Mouse (Mus musculus) limb, embryonic 13.5 days (tissue): ENCODE data around the gene Ptpn23. TPM values are rescaled to one million over a fixed set of nuclear protein-coding genes. Genes with fewer than 3 reads are reported as not detected.
"Not testable (repeated sequence)": the region's sequence is repeated elsewhere in the genome, so short reads cannot be mapped to it uniquely, and the experiment has no call there.

Experiments used
- ATAC-seq: fragments of 200-750 bp; cut with Nextera tagmentation; 2 replicates; pipeline ENCODE4 v1.8.0; 2017; ENCODE audit warnings: low read depth, moderate number of reproducible peaks, moderate TSS enrichment; ENCODE audit not compliant: low FRiP score
- H3K27ac ChIP-seq: fragments of 300-500 bp; sonication (generic); 2 replicates; pipeline ENCODE4 v1.5.1; 2015; ENCODE audit warnings: inconsistent platforms, mild to moderate bottlenecking, moderate library complexity
- H3K27me3 ChIP-seq: fragments of 300-500 bp; sonication (generic); 2 replicates; pipeline ENCODE4 v1.6.1; 2015; ENCODE audit warnings: mild to moderate bottlenecking, inconsistent platforms
- H3K36me3 ChIP-seq: fragments of 300-500 bp; sonication (generic); 2 replicates; pipeline ENCODE4 v1.6.1; 2015; ENCODE audit warnings: inconsistent platforms, mild to moderate bottlenecking, moderate library complexity
- H3K4me1 ChIP-seq: fragments of 300-500 bp; sonication (generic); 2 replicates; pipeline ENCODE4 v1.6.1; 2015; ENCODE audit warnings: inconsistent platforms
- H3K4me2 ChIP-seq: fragments of 300-500 bp; sonication (generic); replicated peaks from 2 replicates; pipeline ENCODE4 v1.6.1; 2015; ENCODE audit warnings: inconsistent platforms, mild to moderate bottlenecking, moderate library complexity
- H3K4me3 ChIP-seq: fragments of 300-500 bp; sonication (generic); 2 replicates; pipeline ENCODE4 v1.5.1; 2015; ENCODE audit warnings: moderate library complexity, mild to moderate bottlenecking, inconsistent platforms
- H3K9ac ChIP-seq: fragments of 300-500 bp; sonication (generic); 2 replicates; pipeline ENCODE4 v1.6.1; 2015; ENCODE audit warnings: mild to moderate bottlenecking, inconsistent platforms
- H3K9me3 ChIP-seq: fragments of 300-500 bp; sonication (generic); 2 replicates; pipeline ENCODE4 v1.6.1; 2016; ENCODE audit warnings: inconsistent platforms
- WGBS: fragments of 180-500 bp; shearing (Covaris S2); methylation state at CpG from one replicate; pipeline ENCODE4 v1.1.7; 2015; 5-methylcytosine and 5-hydroxymethylcytosine counted together
- polyA plus RNA-seq: library from polyadenylated mRNA; unstranded; fragments of >200 nt; fragmentation: Nextera tagmentation; extraction: Ambion mirVana; gene quantifications from 2 replicates; pipeline ENCODE4 v1.2.1, GENCODE M21; 2015

Gene Ptpn23
- polyA plus RNA-seq, 1 experiment from 2014 or later: 17.7 TPM

DNA sequence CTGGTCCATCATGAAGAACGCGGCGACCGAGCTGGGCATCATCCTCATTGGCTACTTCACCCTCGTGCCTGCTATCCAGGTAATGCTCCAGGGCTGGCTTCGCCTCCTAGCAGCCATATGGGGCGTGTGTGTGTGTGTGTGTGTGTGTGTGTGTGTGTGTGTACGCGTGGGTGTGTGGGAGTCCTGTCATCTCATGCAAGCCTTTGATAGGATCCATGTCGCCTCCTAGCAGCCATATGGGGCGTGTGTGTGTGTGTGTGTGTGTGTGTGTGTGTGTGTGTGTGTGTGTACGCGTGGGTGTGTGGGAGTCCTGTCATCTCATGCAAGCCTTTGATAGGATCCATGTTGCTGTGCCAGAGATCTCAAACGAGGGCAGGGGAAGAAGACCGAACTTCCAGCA, 30.4 kb downstream of the Ptpn23 start:
- not testable (repeated sequence) for H3K9me3 ChIP-seq, ATAC-seq, H3K4me1 ChIP-seq, H3K9ac ChIP-seq, H3K27me3 ChIP-seq, H3K4me3 ChIP-seq, H3K27ac ChIP-seq, H3K4me2 ChIP-seq
- WGBS: 86% methylated on average over 12 of the region's 15 CpGs
- peaks cover 91% of the 10 kb centered on the region for H3K36me3 ChIP-seq

DNA sequence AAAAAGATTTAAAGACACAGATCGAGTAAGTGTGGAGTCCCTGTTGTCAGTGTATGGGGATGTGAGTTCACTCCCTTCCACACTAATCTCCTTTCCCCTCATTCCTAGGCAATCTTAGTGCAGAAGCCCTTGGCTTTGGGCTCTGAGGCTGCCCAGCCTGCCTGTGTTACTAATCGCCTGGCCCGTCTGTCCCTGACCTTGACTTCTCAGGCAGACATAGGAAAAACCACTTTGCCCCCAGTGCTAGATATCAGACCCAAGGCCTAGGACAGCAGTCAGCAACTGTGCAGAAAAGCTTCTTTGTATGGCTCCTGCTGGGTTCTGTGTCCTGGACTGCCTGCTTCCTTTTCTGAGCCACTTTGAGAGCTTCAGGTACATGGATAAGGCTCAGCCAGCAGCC, 32.3 kb downstream of the Ptpn23 start:
- Histone ChIP-seq H3K36me3 (peaks cover 78% of the 10 kb centered on the region), H3K27ac (no peak overlapping the region), H3K4me2 (no peak overlapping the region), H3K9ac (no peak overlapping the region), H3K4me3 (no peak overlapping the region), H3K9me3 (no peaks in the 10 kb centered on the region), H3K4me1 (no peaks in the 10 kb centered on the region), H3K27me3 (no peaks in the 10 kb centered on the region)
- WGBS: 94% methylated on average over 3 of the region's 3 CpGs
- no peak for ATAC-seq

DNA sequence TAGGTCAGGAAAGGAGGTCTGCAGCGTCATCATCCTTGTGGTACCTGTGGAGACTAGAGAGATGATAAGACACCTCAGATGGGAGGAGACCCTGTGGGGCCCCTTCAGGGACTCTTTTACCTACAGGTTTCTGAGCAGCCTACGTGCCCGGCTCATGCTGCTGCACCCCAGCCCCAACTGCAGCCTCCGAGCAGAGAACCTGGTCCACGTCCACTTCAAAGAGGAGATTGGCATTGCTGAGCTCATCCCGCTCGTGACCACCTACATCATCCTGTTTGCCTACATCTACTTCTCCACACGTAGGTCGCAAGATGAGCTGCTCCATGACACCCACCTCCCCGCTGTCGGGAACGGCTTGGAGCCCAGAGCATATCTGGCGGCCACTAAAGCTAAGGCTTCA, 34.1 kb downstream of the Ptpn23 start:
- ATAC-seq: no peak
- H3K4me2 ChIP-seq: no peak overlapping the region
- no peak overlapping the region for H3K4me3 ChIP-seq
- H3K27me3 ChIP-seq: no peaks in the 10 kb centered on the region
- no peak overlapping the region for H3K9ac ChIP-seq
- no peaks in the 10 kb centered on the region for H3K4me1 ChIP-seq
- 90% methylated on average over 13 of the region's 13 CpGs for WGBS
- H3K36me3 ChIP-seq: peaks cover 63% of the 10 kb centered on the region
- no peaks in the 10 kb centered on the region for H3K9me3 ChIP-seq
- no peak overlapping the region for H3K27ac ChIP-seq

DNA sequence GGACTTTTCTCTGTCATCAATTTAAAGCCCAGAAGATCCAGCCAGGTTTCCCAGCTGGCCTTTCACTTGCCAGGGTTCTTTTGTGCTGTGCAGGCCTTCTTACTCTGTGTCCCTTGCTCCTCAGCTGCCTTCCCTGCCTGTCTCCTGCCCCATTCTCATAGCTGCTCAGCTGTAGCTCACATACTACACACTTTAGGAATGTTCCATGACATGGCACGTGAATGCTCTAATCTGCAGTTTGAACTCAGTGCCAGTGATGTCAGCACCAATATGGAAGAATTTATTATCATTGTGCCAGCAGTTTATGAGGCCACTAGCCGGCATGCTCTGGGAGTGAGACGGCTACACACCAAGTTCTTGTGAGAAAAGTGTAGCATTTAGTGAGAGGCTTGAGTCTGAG, 38.2 kb downstream of the Ptpn23 start:
- Histone ChIP-seq H3K27me3 (no peaks in the 10 kb centered on the region), H3K4me2 (no peak overlapping the region), H3K9me3 (no peaks in the 10 kb centered on the region), H3K36me3 (peaks cover 41% of the 10 kb centered on the region), H3K4me3 (no peak overlapping the region), H3K9ac (no peak overlapping the region), H3K27ac (no peak overlapping the region), H3K4me1 (no peaks in the 10 kb centered on the region)
- ATAC-seq: no peak
- WGBS: 71% methylated on average over 3 of the region's 3 CpGs

DNA sequence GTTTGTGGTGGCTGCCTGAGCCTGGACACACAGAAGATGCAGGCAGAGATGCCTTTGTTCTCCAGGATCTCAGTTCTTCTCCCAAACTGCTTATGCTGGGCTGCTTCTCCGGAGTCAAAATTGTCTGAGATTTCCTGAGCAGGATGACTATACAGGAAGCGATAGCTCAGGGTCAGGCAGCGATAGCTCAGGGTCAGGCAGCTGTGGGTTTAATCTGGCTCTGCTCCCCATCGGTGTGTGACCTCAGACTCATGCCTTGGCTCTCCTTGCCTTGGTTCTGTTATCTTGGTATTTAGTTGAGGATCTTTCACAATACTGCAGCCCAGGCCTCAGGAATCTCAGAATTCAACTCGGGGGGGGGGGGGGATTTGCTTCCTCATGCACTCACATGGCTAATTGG, 41.3 kb downstream of the Ptpn23 start:
- 74% methylated on average over 5 of the region's 5 CpGs for WGBS
- no peak overlapping the region for H3K27ac ChIP-seq

DNA sequence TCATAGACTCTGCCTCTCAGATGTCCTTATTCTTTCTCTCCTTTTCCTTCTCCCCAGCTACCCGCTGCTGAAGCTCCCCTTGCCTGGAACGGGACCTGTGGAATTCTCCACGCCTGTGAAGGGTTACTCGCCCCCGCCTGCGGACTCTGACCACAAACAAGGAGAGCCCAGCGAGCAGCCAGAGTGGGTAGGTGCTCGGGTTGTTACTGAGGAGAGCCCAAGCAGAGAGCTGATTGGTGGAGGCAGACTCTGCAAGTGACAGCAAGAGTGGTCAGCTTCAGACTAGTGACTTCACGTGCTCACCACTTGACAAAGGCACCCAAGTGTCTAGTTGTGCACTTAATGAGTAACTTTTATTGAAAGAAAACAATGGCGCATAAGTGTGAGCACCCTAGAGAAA, 45.7 kb downstream of the Ptpn23 start:
- H3K27ac ChIP-seq: no peak overlapping the region
- no peaks in the 10 kb centered on the region for H3K9me3 ChIP-seq
- H3K27me3 ChIP-seq: no peaks in the 10 kb centered on the region
- H3K4me3 ChIP-seq: no peak overlapping the region
- peaks cover 45% of the 10 kb centered on the region for H3K36me3 ChIP-seq
- no peak for ATAC-seq
- no peak overlapping the region for H3K4me2 ChIP-seq
- WGBS: 83% methylated on average over 10 of the region's 10 CpGs
- H3K9ac ChIP-seq: no peak overlapping the region
- no peaks in the 10 kb centered on the region for H3K4me1 ChIP-seq

More for the DNA sequence above, 41.3 kb downstream of the Ptpn23 start:
- no peaks in the 10 kb centered on the region for H3K27me3 ChIP-seq
- H3K9me3 ChIP-seq: no peaks in the 10 kb centered on the region
- H3K4me1 ChIP-seq: no peaks in the 10 kb centered on the region
- no peak overlapping the region for H3K9ac ChIP-seq
- H3K4me3 ChIP-seq: no peak overlapping the region
- no peak for ATAC-seq
- peaks cover 36% of the 10 kb centered on the region for H3K36me3 ChIP-seq
- H3K4me2 ChIP-seq: no peak overlapping the region

DNA sequence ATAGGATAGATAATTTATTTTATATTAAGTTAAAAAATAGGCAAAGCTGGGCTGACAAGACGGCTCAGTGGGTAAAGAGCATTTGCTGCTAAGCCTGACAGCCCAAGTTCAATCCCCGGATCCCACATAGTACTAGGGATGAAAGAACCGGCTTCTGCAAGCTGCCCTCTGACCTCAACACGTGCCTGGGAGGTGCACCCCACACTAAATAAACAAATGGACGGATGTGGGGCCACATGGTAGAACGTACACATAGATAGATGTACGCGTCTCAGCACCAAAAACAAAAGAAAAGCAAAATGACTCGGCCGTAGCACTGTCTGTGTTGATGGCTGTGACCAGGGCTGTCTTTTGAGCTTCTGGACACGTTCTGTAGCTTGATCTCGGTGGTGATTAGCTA, 46.7 kb downstream of the Ptpn23 start:
- H3K27ac ChIP-seq: no peak overlapping the region
- H3K27me3 ChIP-seq: no peaks in the 10 kb centered on the region
- H3K4me3 ChIP-seq: no peak overlapping the region
- H3K9ac ChIP-seq: no peak overlapping the region
- no peak overlapping the region for H3K4me2 ChIP-seq
- H3K4me1 ChIP-seq: no peaks in the 10 kb centered on the region
- H3K36me3 ChIP-seq: peaks cover 41% of the 10 kb centered on the region
- H3K9me3 ChIP-seq: no peaks in the 10 kb centered on the region
- WGBS: 80% methylated on average over 12 of the region's 12 CpGs
- ATAC-seq: no peak

DNA sequence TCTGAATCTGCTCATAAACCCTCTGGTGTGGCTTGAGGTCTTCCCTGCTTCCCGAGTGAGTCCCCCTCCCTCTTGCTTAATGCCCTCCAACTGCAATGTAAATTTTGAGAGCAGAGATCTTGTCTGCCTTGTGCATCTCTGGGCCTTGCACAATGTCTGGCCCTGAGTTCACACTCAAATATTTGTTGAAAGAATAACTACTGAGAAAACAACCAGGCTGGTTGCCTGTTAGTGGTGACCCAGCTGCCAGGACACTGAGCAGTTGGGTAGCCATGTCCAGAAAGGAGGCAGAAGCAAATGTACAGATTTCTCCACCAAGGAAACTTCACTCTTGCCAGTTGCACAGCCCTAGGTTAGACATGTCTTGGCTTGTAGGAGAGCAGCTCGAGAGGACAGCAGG, 49.7 kb downstream of the Ptpn23 start:
- no peak overlapping the region for H3K27ac ChIP-seq
- H3K4me3 ChIP-seq: no peak overlapping the region
- H3K9ac ChIP-seq: no peak overlapping the region
- H3K4me2 ChIP-seq: no peak overlapping the region
- H3K27me3 ChIP-seq: no peaks in the 10 kb centered on the region
- peaks cover 29% of the 10 kb centered on the region for H3K36me3 ChIP-seq
- WGBS: 70% methylated on average over 2 of the region's 2 CpGs
- no peaks in the 10 kb centered on the region for H3K4me1 ChIP-seq
- H3K9me3 ChIP-seq: no peaks in the 10 kb centered on the region
- no peak for ATAC-seq

DNA sequence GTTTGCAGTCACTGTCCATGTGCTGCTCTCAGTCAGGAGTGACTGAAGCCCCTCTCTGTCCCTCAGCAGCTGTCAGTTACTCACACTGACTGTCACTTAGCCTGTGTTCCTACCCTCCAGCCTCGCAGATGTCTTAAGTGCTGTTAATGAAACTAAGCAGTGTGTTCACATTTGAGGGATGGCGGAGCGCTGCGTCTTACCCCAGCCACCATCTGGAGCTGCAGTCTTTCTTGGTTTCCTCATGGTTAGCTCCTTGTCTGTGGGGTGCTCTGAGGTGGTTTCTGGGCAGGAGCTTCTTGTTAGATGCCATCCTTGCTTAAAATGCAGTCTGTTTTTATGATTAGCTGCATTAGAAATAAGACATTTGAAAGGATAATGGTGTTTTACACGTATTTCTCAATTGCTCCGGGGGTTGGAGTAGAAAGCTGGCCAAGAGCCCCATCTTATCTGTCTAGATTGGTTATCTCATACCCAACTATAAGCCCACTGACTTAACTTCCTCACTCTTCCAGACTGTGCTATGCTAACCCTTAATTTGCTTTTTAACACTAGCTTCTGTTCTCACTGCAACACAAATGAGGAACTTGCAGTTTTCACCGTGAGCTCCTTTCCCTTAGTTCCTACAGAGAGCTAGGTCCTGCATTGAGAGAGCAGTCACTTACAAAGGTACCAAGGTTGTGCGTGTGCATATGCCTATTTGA, 55.9 kb downstream of the Ptpn23 start:
- no peak overlapping the region for H3K4me2 ChIP-seq
- H3K4me1 ChIP-seq: no peaks in the 10 kb centered on the region
- no peak overlapping the region for H3K9ac ChIP-seq
- 83% methylated on average over 8 of the region's 8 CpGs for WGBS
- no peak for ATAC-seq
- H3K27ac ChIP-seq: no peak overlapping the region
- H3K4me3 ChIP-seq: no peak overlapping the region
- H3K9me3 ChIP-seq: no peaks in the 10 kb centered on the region
- no peaks in the 10 kb centered on the region for H3K27me3 ChIP-seq
- peaks cover 8% of the 10 kb centered on the region; the same call in 1 of the 2 replicates for H3K36me3 ChIP-seq

DNA sequence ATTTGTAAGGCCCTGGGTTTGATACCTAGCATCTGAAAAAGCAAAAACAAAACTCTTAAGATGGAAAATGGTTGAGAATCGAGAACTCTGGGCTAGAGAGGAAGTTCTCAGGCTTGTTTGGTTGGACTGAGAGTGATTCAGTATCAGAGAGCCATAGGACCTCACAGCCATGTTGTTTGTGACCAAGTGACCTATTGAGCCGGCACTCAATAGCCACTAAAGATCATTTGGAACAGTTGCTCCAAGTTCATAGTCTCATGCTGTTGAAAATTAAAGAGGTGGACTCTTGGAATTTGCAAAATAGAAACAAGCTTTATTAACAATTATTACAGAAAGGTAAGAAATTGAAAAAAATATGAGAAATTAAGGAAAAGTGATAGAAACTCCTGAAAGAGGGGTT, 56.7 kb downstream of the Ptpn23 start:
- H3K27ac ChIP-seq: no peak overlapping the region
- H3K27me3 ChIP-seq: no peaks in the 10 kb centered on the region
- H3K4me1 ChIP-seq: no peaks in the 10 kb centered on the region
- 89% methylated on average over 2 of the region's 2 CpGs for WGBS
- no peak overlapping the region for H3K4me3 ChIP-seq
- H3K9me3 ChIP-seq: no peaks in the 10 kb centered on the region
- peaks cover 8% of the 10 kb centered on the region; the same call in 1 of the 2 replicates for H3K36me3 ChIP-seq
- H3K4me2 ChIP-seq: no peak overlapping the region
- H3K9ac ChIP-seq: no peak overlapping the region
- ATAC-seq: no peak

DNA sequence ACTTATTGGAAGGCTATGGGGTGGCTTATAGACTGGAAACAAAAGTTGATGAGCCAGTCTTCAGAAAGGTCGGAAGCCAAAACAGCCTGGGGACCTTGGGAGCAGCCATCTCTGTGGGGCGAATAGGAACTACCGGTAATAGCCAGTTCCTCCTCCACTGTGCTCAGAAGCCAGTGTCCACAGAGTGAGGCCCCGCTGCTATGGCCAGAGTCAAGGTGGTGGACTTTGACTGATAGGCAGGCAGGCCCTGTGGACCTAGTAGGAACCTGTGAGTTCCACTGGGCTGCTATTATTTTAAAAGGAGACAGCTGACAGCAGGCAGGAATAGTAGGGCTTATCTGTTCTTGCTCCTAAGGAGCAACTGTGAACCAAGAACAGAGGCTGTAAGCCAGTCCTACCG, 57.4 kb downstream of the Ptpn23 start:
- no peak overlapping the region for H3K4me3 ChIP-seq
- H3K27ac ChIP-seq: no peak overlapping the region
- 82% methylated on average over 5 of the region's 5 CpGs for WGBS
- H3K4me1 ChIP-seq: peaks cover 4% of the 10 kb centered on the region; the same call in 1 of the 2 replicates
- no peaks in the 10 kb centered on the region for H3K9me3 ChIP-seq
- ATAC-seq: no peak
- H3K9ac ChIP-seq: no peak overlapping the region
- H3K27me3 ChIP-seq: no peaks in the 10 kb centered on the region
- peaks cover 8% of the 10 kb centered on the region; the same call in 1 of the 2 replicates for H3K36me3 ChIP-seq
- H3K4me2 ChIP-seq: no peak overlapping the region

DNA sequence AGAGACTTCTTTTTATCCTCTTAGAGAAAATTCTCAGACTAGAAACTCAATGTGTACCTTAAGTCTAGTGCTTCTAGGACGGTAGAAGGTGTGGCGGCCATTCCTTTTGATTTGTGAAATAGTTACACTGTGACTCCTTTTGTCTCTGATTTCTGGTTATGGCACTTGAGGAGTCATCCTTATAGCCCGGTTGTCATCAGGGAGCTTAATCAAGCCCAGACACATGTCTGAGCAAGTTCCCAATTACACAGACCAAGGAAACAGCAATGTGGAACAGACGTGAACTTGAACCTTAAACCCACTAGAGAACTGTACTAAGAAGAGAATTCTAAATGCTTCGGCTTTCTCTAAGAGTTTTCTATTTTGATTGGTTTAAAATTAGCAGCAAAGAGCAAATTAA, 57.8 kb downstream of the Ptpn23 start:
- H3K27me3 ChIP-seq: no peaks in the 10 kb centered on the region
- H3K27ac ChIP-seq: no peak overlapping the region
- no peaks in the 10 kb centered on the region for H3K9me3 ChIP-seq
- 69% methylated on average over 5 of the region's 5 CpGs for WGBS
- ATAC-seq: no peak
- H3K4me2 ChIP-seq: no peak overlapping the region
- peaks cover 8% of the 10 kb centered on the region; the same call in 1 of the 2 replicates for H3K36me3 ChIP-seq
- peaks cover 8% of the 10 kb centered on the region for H3K4me1 ChIP-seq
- no peak overlapping the region for H3K9ac ChIP-seq
- no peak overlapping the region for H3K4me3 ChIP-seq

DNA sequence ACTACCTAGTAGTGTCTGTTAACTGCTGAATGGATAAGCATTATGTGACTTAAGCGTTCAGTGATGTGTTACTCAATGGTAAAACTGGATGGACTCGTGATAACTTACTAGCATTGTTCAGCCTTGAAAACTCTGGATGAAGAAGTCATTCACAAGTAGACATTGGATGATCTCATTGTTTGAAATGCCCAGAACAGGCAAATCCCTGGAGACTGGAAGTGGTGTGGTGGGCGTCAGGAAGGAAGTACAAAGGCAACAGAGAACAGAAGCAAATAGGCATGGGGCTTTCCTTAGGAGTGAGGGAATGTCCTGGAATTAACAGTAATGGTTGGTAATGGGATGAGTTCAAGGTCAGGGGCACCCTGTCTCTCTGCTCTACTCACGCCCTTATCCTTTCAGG, 59.1 kb downstream of the Ptpn23 start:
- Histone ChIP-seq H3K9ac (no peak overlapping the region), H3K4me1 (peaks cover 10% of the 10 kb centered on the region), H3K27ac (no peak overlapping the region), H3K27me3 (no peaks in the 10 kb centered on the region), H3K4me3 (no peak overlapping the region), H3K4me2 (no peak overlapping the region), H3K9me3 (no peaks in the 10 kb centered on the region), H3K36me3 (peaks cover 2% of the 10 kb centered on the region; the same call in 1 of the 2 replicates)
- ATAC-seq: no peak
- 81% methylated on average over 4 of the region's 4 CpGs for WGBS
